Mouse (Mus musculus) cerebellum, postnatal 14 days (tissue): ENCODE results near the gene B4galnt1.
A peak's percentile ranks its signal among the peaks of the same experiment; 100 is the strongest.
"Not testable (repeated sequence)": the region's sequence is repeated elsewhere in the genome, so short reads cannot be mapped to it uniquely, and the experiment has no call there.

Experiments used
- DNase-seq, 2 experiments: peaks; one replicate each; pipeline ENCODE4 v3.0.0; 2021; ENCODE audit warnings: mixed read lengths in 2 of 2

The B4galnt1 gene

GRCm38 (mm10) chr10:127189651-127190381, 24.8 kb downstream of the B4galnt1 start, which contains the start of gene Arhgef25:
Gene Arhgef25, minus strand, starts transcription at chr10:127190083.
- peak; percentile 54 to 58 for DNase-seq

- peak in 1 of 2 experiments; percentile 56 for DNase-seq
Observed at GRCm38 (mm10) chr10:127190398-127191190, 25.6 kb downstream of the B4galnt1 start.

GRCm38 (mm10) chr10:127191191-127192056, 26.4 kb downstream of the B4galnt1 start:
- no peak for DNase-seq

GRCm38 (mm10) chr10:127192057-127192328, 27.0 kb downstream of the B4galnt1 start:
- DNase-seq = not testable (repeated sequence)

- DNase-seq = no peak
Observed at GRCm38 (mm10) chr10:127193011-127193410, 28.0 kb downstream of the B4galnt1 start.

GRCm38 (mm10) chr10:127194428-127195327, 29.7 kb downstream of the B4galnt1 start:
- peak; percentile 71 to 77 for DNase-seq

GRCm38 (mm10) chr10:127195328-127196129, 30.5 kb downstream of the B4galnt1 start, which contains the start of gene Dtx3:
Gene Dtx3, minus strand, starts transcription at chr10:127195728.
- DNase-seq = peak; percentile 69 to 71

- DNase-seq = peak; percentile 70 to 76
Observed at GRCm38 (mm10) chr10:127196392-127196791, 31.4 kb downstream of the B4galnt1 start.

- no peak for DNase-seq
Observed at GRCm38 (mm10) chr10:127197104-127197503, 32.1 kb downstream of the B4galnt1 start.

GRCm38 (mm10) chr10:127197505-127198110, 32.6 kb downstream of the B4galnt1 start:
- DNase-seq = no peak

- DNase-seq = no peak
Observed at GRCm38 (mm10) chr10:127198492-127198891, 33.5 kb downstream of the B4galnt1 start.

- no peak for DNase-seq
Observed at GRCm38 (mm10) chr10:127199068-127199467, 34.0 kb downstream of the B4galnt1 start.

- DNase-seq = no peak
Observed at GRCm38 (mm10) chr10:127199474-127199873, 34.4 kb downstream of the B4galnt1 start.

- DNase-seq = no peak
Observed at GRCm38 (mm10) chr10:127200279-127200678, 35.3 kb downstream of the B4galnt1 start.

- DNase-seq = no peak
Observed at GRCm38 (mm10) chr10:127203106-127203505, 38.1 kb downstream of the B4galnt1 start.

GRCm38 (mm10) chr10:127204589-127204988, 39.6 kb downstream of the B4galnt1 start:
- DNase-seq = no peak

- DNase-seq = no peak
Observed at GRCm38 (mm10) chr10:127205373-127205772, 40.3 kb downstream of the B4galnt1 start.

GRCm38 (mm10) chr10:127208921-127209320, 43.9 kb downstream of the B4galnt1 start:
- no peak for DNase-seq

- DNase-seq = no peak
Observed at GRCm38 (mm10) chr10:127209928-127210570, 45.0 kb downstream of the B4galnt1 start.

GRCm38 (mm10) chr10:127210961-127211405, 46.0 kb downstream of the B4galnt1 start:
- DNase-seq = no peak
